Mouse (Mus musculus) midbrain, embryonic 16.5 days (tissue): ENCODE measurements at regions not wholly inside any gene's neighbourhood (a gene's known extent, or its start where the extent isn't known, plus 50 kb on each side); places are given as distances from the start of the nearest gene placed in this dataset.

Experiments
- ATAC-seq: fragments of 200-750 bp; cut with Nextera tagmentation; 2 replicates; pipeline ENCODE4 v1.8.0; 2017; ENCODE audit warnings: moderate TSS enrichment
- H3K27ac ChIP-seq: fragments of 300-500 bp; sonication (generic); 2 replicates; pipeline ENCODE4 v1.5.1; 2014; ENCODE audit warnings: mild to moderate bottlenecking, low read length, mixed read lengths
- H3K27me3 ChIP-seq: fragments of 300-500 bp; sonication (generic); 2 replicates; pipeline ENCODE4 v1.6.1; 2014; ENCODE audit warnings: low read depth, low read length, mixed read lengths; ENCODE audit not compliant: control insufficient read depth, insufficient read depth
- H3K36me3 ChIP-seq: fragments of 300-500 bp; sonication (generic); 2 replicates; pipeline ENCODE4 v1.6.1; 2014; ENCODE audit warnings: mild to moderate bottlenecking, low read length, moderate library complexity, mixed read lengths; ENCODE audit not compliant: control insufficient read depth, insufficient read depth
- H3K4me1 ChIP-seq: fragments of 300-500 bp; sonication (generic); 2 replicates; pipeline ENCODE4 v1.6.1; 2014; ENCODE audit warnings: mild to moderate bottlenecking, low read length, mixed read lengths; ENCODE audit not compliant: control insufficient read depth, insufficient read depth
- H3K4me2 ChIP-seq: fragments of 300-500 bp; sonication (generic); 2 replicates; pipeline ENCODE4 v1.6.1; 2014; ENCODE audit warnings: mild to moderate bottlenecking, low read length, mixed read lengths
- H3K4me3 ChIP-seq: fragments of 300-500 bp; sonication (generic); 2 replicates; pipeline ENCODE4 v1.5.1; 2014; ENCODE audit warnings: low read depth, mild to moderate bottlenecking, low read length, moderate library complexity, mixed read lengths
- H3K9ac ChIP-seq: fragments of 300-500 bp; sonication (generic); 2 replicates; pipeline ENCODE4 v1.6.1; 2014; ENCODE audit warnings: low read depth, low read length, mixed read lengths
- H3K9me3 ChIP-seq: fragments of 300-500 bp; sonication (generic); replicated peaks from 2 replicates; pipeline ENCODE4 v1.6.1; 2014; ENCODE audit warnings: mild to moderate bottlenecking, low read length, mixed read lengths; ENCODE audit not compliant: control insufficient read depth, poor library complexity, severe bottlenecking
- WGBS: fragments of 180-500 bp; shearing (Covaris S2); extraction: QIAGEN DNeasy Blood & Tissue Kit; methylation state at CpG from one replicate; pipeline ENCODE4 v1.1.7; 2014; 5-methylcytosine and 5-hydroxymethylcytosine counted together

DNA sequence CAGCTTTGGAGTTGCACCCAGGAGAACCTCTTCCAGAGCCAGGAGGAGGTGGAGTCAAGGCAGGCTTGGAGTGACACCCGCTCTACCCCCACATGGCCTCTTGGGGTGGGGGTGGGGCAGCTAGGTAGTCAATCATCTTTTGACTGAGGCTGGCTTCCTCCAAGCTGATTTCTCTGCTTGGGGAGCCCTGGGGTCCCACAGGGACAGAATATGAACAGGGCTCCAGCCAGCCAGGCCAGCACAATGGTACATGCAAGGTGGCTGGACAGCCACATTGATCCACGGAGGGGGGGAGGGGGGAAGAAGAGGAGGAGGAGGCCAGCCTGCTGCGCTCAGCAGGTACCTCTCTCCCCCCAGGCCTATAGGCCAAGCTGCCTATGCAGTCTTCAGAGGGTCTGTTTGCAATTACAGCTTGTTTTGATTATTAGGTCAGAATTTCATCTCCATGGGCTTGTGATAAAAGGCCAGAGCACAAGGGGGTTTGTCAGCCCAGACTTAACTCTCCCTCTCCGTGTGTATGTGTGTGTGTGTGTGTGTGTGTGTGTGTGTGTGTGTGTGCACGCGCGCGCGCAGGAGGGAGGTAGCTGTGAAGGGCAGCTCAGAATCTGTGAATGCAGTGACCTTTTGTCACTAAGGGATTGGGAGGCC, 120.5 kb upstream of the Zmiz1 start:
- Histone ChIP-seq H3K36me3 (no peaks in the 10 kb centered on the region), H3K9ac (no peak overlapping the region), H3K27me3 (no peaks in the 10 kb centered on the region), H3K4me2 (no peak overlapping the region), H3K9me3 (no peaks in the 10 kb centered on the region; the same call in 1 of the 2 replicates), H3K4me1 (peaks cover 6% of the 10 kb centered on the region), H3K4me3 (no peak overlapping the region), H3K27ac (no peak overlapping the region)
- no peak for ATAC-seq
- WGBS = 46% methylated on average over 9 of the region's 9 CpGs

DNA sequence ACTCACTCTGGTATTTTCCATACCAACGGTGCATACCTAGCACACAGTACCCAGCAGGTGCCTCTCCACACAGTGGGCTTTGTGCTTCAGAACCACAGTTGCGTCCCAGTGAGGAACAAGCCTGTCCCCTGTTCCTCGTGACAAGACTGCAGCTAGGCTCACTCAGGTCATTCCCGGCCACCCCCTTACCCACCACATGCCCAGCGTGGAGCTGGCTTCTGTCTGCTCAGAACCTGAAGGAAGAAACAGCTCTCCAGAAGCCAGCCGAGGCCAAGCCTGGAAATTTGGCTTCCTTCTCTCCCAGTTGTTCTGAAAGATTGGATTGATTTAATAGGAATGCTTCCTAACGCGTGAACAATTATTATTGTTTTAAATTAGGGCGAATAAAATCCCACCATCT, 118.1 kb upstream of the Zmiz1 start:
- H3K27ac ChIP-seq = no peak overlapping the region
- H3K9me3 ChIP-seq = no peaks in the 10 kb centered on the region; the same call in 1 of the 2 replicates
- no peaks in the 10 kb centered on the region for H3K27me3 ChIP-seq
- no peak for ATAC-seq
- no peak overlapping the region for H3K4me3 ChIP-seq
- H3K4me2 ChIP-seq = no peak overlapping the region
- H3K36me3 ChIP-seq = no peaks in the 10 kb centered on the region
- peaks cover 6% of the 10 kb centered on the region for H3K4me1 ChIP-seq
- 83% methylated on average over 9 of the region's 9 CpGs for WGBS
- H3K9ac ChIP-seq = no peak overlapping the region

DNA sequence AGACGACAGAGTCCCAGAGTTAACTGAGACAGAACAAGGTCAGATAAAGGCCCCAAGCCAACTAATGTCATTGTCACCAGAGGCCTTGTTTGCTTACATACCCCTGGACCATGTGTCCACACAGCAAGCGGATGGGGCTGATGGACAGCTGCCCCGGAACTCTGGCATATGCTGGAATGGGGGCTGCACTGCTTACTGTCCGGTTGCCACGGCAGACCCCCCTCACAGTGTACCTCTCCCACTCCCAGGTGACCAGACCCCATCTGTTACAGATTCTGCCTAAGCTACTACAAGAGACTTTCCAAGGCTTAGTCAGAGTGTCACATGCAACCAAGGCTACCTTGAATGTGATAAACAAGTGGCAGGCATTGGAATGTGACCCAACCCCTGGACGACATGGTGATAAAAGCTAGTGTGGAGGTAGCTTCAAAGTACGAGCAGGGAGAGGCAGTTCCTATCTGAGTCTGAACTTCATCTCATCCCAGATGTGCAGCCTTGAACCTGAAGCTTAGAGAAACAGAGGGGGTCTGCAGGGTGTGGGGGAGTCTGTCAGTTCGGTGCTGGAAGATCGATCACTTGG, 117.0 kb upstream of the Zmiz1 start:
- no peaks in the 10 kb centered on the region for H3K36me3 ChIP-seq
- peaks cover 6% of the 10 kb centered on the region for H3K4me1 ChIP-seq
- WGBS = 78% methylated on average over 9 of the region's 9 CpGs
- no peak overlapping the region for H3K27ac ChIP-seq
- H3K9me3 ChIP-seq = no peaks in the 10 kb centered on the region
- ATAC-seq = no peak
- no peak overlapping the region for H3K9ac ChIP-seq
- no peak overlapping the region for H3K4me3 ChIP-seq
- H3K27me3 ChIP-seq = no peaks in the 10 kb centered on the region
- H3K4me2 ChIP-seq = no peak overlapping the region

DNA sequence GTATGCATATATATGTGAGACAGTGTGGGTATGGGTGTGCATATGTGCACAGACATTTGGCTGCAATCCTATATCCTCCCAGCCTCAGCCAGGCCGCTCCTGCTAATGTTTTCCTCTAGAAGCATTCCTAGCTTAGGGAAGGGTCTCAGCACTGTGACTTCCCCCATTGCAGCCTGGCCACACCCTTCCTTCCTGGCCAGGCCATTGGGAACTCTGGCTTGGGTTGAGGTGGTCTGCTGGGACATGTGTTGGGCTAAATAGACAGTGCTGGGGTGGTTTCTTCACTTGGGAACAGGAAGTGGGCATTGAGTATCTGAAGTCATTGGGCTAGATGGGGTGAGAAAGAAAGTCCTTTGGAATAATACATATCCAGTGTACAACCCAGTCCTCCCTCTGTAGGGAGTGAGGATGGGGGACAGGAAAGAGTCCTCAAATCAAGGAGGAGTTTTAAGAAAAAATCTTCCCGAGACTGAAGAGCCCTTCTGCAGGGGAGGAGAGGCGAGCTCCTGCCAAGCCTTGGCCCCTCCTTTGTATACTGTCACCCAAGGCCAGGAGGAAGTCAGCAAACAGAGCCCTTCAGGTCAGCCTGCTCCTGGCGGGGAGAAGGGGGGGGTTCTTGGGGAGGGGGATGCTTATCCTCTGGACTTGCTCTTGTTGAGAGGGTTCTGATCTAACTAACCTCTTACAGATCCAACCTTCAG, 116.0 kb upstream of the Zmiz1 start:
- 56% methylated on average over 4 of the region's 4 CpGs for WGBS
- peaks cover 6% of the 10 kb centered on the region for H3K4me1 ChIP-seq
- no peak overlapping the region for H3K9ac ChIP-seq
- no peaks in the 10 kb centered on the region for H3K9me3 ChIP-seq
- no peaks in the 10 kb centered on the region for H3K36me3 ChIP-seq
- H3K27me3 ChIP-seq = no peaks in the 10 kb centered on the region
- no peak overlapping the region for H3K27ac ChIP-seq
- H3K4me2 ChIP-seq = no peak overlapping the region
- ATAC-seq = no peak
- no peak overlapping the region for H3K4me3 ChIP-seq

DNA sequence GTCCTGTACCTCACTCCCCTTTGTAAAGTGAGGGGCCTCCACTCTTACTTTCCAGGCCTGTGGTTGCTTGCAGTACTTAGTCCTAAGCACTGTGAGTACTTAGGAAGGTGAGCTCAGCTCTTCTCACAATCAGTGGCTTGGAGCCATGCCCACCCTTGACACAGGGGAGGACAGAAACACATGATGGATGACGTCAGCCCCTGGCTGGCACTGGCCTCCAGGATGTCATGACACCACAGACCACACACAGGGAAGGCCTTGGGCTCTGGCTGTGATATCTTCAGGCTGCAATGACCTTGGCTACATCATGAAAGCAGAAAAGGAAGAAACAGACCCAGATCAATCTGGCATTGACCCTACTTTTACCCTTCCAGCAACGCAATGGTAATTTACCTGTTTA, 113.0 kb upstream of the Zmiz1 start:
- H3K9ac ChIP-seq = no peak overlapping the region
- H3K36me3 ChIP-seq = no peaks in the 10 kb centered on the region
- H3K27me3 ChIP-seq = no peaks in the 10 kb centered on the region
- 64% methylated on average over 2 of the region's 2 CpGs for WGBS
- no peaks in the 10 kb centered on the region for H3K4me1 ChIP-seq
- no peak overlapping the region for H3K27ac ChIP-seq
- no peak for ATAC-seq
- no peak overlapping the region for H3K4me3 ChIP-seq
- no peak overlapping the region for H3K4me2 ChIP-seq
- H3K9me3 ChIP-seq = no peaks in the 10 kb centered on the region

DNA sequence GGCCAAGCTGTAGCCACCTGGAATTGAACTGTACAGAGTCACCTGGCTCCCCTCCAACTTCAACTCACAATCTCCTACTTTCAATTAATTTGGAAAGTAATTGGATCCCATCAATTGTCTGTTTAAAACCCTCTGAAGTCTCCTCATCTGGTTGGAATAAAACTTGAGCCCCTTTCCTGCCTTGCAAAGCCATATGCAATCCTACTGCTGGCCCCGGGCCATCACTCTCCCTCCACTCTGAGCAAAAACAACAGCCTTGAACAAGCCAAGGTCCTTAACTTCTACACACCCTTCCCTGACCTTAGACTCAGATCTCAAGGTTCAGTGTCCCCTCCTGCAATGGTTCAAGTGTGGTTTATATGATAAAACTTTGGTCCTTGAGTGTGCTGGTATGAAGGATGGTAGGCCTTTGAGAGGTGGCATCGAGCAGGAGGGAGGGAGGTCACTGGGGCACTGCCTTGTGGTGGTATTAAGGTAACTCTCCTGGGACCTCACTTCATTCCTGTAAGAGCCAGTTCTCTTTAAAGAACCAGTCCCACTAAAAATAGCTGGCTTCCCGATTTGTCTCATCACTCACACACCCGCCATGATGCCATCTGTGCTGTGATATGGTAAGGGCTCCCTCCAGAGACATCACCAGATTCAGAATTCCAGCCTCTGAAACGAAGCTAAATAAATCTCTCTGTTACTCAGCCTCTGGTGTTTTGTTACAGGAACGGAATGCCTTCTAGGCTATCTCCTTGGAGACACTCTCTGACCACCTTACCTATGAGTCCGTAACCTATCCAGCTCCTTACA, 112.0 kb upstream of the Zmiz1 start:
- Histone ChIP-seq H3K4me3 (no peak overlapping the region), H3K4me1 (no peaks in the 10 kb centered on the region), H3K9me3 (no peaks in the 10 kb centered on the region), H3K36me3 (no peaks in the 10 kb centered on the region), H3K27me3 (no peaks in the 10 kb centered on the region), H3K9ac (no peak overlapping the region), H3K27ac (no peak overlapping the region), H3K4me2 (no peak overlapping the region)
- 82% methylated on average over 7 of the region's 7 CpGs for WGBS
- no peak for ATAC-seq

DNA sequence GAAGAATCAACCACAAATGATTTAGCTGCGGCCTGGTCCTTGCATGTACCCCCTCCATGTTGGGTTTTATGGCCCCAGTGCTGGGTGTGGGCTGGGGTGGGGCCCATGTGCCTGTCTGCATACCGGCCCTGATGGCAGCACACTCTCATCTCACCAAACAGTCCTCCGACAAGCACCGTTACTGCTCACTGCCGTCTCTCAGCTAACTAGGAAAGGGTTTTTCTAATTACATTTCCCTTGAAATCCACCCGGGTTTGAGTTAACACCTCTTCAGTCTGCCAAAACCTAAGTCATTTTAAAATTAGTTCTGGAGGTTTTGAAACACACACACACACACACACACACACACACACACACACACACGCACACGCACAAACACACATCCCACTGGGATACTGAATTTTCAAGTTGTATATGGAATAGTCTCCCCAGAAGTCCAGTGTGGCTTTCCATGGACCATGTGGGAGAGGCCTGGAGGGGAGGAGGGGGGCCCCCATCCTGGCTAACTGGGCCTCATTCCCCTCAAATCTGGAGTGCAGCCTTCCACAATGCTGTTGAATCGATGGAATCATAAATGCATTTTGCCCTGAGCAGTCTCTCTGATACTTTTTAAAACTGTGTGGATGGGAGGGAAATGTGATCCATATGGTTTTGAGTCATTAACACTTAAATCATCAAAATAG, 108.6 kb upstream of the Zmiz1 start:
- 83% methylated on average over 9 of the region's 9 CpGs for WGBS
- Histone ChIP-seq H3K27me3 (no peaks in the 10 kb centered on the region), H3K4me3 (no peak overlapping the region), H3K4me1 (no peaks in the 10 kb centered on the region), H3K9ac (no peak overlapping the region), H3K4me2 (no peak overlapping the region), H3K36me3 (no peaks in the 10 kb centered on the region), H3K9me3 (no peaks in the 10 kb centered on the region), H3K27ac (no peak overlapping the region)
- ATAC-seq = no peak

DNA sequence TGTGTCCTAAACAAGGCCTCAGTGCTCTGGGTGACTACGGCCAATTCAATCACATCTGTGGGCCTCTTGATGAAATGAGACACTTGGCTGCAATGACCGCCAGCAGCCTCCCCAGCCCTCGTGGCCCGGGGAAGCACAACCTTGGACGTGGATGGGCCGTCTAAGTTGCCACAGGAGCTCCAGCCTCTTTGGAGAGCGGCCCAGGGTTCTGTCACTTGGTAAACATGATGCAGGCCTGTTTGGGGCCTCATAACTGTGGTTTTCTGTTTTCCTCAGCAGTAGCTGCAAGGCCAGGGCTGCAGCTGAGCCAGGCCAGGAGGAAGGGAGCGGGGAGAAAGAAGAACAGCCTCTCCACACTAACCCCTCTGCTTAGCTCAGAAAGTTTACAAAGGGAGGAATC, 105.2 kb upstream of the Zmiz1 start:
- H3K4me1 ChIP-seq = no peaks in the 10 kb centered on the region
- no peak overlapping the region for H3K27ac ChIP-seq
- no peak for ATAC-seq
- WGBS = 78% methylated on average over 8 of the region's 8 CpGs
- H3K36me3 ChIP-seq = no peaks in the 10 kb centered on the region
- no peak overlapping the region for H3K4me3 ChIP-seq
- H3K9me3 ChIP-seq = no peaks in the 10 kb centered on the region
- H3K4me2 ChIP-seq = no peak overlapping the region
- H3K9ac ChIP-seq = no peak overlapping the region
- no peaks in the 10 kb centered on the region for H3K27me3 ChIP-seq
